Mouse (Mus musculus) CD4-positive, CD25-positive, alpha-beta regulatory T cell, adult 2 months (primary cell): ENCODE measurements around the gene Tbk1.

ENCODE experiments used
- DNase-seq: peaks from one replicate; pipeline ENCODE4 v3.0.0-alpha.2; 2012; ENCODE audit warnings: low read depth, low spot score

Gene Tbk1

GRCm38 (mm10) chr10:121586675-121587370, at the start of gene Tbk1:
Tbk1 (minus strand) TSS chr10:121586787.
- DNase-seq = peak; percentile 96

- no peak for DNase-seq
Measured at GRCm38 (mm10) chr10:121636276-121636675, 49.7 kb upstream of the Tbk1 start.

DNA sequence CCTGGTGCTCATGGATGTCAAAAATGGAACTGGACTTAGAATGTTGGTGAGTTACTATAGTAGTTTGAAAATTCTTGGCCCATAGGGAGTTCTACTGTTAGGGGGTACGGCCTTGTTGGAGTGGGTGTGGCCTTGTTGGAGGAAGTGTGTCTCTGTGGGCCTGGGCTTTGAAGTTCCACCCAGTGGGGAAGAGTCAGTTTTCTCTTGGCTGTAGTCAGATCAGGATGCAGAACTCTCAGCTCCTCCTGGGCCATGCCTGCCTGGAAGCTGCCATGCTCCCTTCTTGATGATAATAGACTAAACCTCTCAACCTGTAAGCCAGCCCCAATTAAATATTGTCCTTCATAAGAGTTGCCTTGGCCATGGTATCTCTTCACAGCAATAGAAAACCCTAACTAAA, 47.6 kb upstream of the Tbk1 start:
- no peak for DNase-seq

DNA sequence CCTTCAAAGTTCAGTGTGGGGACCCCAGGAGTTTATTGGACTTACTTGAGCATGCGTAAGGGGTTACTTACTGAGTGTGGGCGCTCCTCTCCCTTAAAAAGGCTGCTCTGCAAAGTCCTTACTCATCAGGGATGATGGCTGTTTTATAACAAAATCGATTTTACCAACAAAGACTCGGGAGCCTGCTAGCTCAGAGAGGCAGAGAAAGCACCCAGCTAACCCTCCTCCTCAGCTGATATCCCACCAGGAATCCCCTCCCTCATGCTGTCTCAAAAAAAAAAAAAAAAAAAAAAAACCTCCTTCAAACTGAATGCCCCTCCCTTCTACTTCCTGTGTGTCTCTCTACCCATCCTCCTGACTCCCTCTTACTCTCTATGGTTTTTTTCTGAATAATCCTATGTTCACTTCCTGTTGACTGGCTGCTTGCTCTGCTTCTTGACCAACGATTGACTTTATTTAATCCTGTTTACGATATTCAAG, 42.0 kb upstream of the Tbk1 start:
- DNase-seq = peak; percentile 13

- no peak for DNase-seq
Measured at GRCm38 (mm10) chr10:121627216-121627852, 40.7 kb upstream of the Tbk1 start.

DNA sequence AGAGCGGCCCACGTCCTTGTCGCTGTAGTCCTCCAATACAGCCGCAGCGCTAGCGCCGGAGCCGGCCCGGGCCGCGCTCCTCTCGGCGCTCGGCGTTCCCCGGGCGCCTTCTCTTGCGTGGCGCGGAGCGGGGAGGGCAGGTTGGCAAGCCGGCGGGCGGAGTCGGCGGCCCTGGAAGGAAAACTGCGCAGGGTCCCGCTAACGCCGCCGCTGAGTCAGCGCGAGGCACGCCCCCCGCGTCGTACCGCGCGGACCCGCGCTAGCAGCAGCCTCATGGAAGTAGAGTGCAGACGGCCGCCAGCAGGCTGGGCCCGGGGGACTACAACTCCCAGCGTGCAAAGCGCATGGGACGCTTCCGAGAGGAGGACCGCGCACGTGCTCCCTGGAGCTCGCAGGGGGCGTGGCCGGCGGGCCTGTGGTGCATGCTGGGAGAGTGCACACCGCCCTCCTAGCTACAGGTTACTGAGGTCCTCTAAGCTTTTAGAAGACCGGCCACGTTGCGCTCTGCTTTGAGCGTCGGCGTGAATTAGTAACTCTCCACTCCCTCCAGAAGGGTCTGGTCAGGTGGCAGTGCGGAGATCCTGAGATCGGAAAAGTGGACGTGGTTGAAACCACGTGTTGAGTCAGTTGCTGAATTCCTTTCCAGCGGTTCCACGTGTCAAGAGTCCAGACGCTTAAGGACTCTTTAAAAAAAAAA, 39.7 kb upstream of the Tbk1 start, which contains the start of gene Xpot:
TSS of gene Xpot (minus strand) at position 147 of the 697 bp plus-strand sequence.
- DNase-seq = peak; percentile 99

GRCm38 (mm10) chr10:121625407-121626185, 39.0 kb upstream of the Tbk1 start:
- DNase-seq = no peak

- DNase-seq = no peak
Measured at GRCm38 (mm10) chr10:121625006-121625405, 38.4 kb upstream of the Tbk1 start.

DNA sequence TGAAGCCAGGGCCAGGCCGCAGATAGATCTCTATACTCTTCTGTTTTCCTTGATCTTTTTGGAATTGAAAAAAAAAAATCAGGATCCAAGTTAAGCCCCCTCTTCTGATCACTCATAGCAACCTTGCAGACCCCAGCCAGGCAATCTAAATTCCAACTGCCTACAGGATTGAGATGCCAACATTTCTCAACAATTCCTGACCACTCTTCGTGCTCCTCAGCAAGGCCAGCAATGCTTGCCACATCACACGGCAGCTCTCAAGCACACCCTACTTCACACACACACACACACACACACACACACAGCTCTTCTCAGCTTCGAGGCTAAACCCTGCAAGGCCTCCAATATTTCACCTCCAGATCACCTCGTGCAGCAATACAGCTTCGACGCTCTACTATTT, 37.1 kb upstream of the Tbk1 start:
- DNase-seq = no peak

DNA sequence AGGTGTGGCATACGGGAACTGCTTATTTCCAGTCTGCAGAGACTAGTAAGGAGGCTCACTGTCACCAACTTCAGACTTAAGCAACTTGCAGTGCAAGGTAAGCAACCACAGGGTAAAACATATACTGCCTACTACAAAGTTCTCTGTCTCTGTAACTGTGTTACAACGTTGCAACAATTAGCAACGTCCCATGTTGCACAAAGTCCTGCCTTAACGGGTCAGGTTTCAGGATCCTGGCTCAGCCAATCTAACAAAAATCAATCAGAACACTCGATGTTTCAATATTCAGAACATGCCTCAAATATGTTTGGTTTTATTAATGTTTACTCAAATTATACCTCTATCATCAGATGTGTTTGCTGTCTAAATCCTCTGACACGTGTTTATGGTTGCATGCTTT, 35.8 kb upstream of the Tbk1 start:
- DNase-seq = no peak

DNA sequence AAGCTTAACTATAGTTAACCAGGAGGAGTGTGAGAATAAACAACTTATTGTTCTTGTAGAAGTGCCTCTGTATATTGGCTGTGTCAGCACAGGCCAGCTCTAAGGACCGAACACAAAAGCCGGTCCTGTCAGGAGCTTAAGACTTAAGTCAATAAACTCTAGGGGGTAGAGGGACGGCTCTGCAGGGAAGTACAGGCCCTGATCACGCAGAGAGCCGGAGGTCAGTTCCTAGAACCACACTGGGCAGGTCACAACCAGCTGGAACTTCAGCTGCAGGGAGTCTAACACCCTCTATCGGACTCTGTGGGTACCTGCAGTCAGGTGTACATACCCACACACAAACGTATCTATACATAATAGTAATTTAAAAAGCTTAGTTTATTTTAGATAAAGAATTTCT, 29.3 kb upstream of the Tbk1 start:
- no peak for DNase-seq

DNA sequence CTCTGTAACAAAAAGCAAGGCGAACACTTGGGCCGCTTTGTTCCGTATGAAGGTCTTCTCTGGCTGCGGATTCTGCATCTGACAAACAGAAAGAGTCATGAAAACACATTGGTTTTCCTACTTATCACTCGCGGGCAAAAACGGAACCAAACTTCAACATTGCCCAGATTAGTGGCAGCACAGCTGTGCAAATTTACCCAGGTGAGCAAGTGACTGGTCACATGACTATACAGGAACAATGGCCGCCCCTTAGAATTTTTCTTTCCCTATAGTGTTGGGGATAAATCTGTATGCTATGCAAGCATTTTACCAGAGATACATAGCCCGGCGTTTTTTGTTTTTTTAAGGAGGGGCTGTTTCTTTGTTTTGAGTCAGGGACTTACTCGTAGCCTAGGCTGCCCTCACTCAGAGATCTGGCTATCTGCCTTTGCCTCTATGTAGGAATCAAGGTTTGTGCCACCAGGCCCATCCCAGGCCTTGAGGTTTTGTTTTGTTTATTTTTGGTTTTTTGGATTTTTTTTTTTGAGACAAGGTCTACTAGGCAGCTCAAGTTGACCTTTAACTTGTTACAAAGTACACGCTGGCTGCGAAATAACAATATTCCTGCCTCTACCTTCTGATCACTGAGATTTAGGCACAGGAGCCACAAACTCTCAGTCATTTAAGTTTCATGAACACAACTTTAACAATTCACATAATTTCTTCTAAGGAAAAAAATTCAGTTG, 28.7 kb upstream of the Tbk1 start:
- no peak for DNase-seq

DNA sequence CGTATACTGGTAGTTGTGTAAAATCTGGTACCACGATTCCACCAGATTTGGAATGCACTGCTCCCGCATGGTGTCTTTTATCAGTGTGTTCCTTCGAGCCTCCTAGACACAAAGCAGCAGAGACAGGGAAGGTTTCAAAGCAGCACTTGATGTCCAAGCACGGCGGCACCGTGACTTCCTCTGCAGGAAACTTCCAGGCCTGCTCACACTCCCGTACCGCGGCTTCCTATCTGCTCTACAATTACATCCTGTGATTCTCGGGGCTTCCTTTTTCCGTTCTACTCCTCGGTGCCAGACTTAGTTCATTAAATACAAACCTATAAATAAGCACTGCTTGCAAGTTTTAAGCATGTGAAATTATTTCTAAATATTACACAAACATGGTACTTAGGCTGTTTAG, 27.0 kb upstream of the Tbk1 start:
- DNase-seq = no peak

- DNase-seq = no peak
Measured at GRCm38 (mm10) chr10:121612448-121612847, 25.9 kb upstream of the Tbk1 start.

GRCm38 (mm10) chr10:121611587-121611986, 25.0 kb upstream of the Tbk1 start:
- DNase-seq = no peak

GRCm38 (mm10) chr10:121608177-121608576, 21.6 kb upstream of the Tbk1 start:
- no peak for DNase-seq

DNA sequence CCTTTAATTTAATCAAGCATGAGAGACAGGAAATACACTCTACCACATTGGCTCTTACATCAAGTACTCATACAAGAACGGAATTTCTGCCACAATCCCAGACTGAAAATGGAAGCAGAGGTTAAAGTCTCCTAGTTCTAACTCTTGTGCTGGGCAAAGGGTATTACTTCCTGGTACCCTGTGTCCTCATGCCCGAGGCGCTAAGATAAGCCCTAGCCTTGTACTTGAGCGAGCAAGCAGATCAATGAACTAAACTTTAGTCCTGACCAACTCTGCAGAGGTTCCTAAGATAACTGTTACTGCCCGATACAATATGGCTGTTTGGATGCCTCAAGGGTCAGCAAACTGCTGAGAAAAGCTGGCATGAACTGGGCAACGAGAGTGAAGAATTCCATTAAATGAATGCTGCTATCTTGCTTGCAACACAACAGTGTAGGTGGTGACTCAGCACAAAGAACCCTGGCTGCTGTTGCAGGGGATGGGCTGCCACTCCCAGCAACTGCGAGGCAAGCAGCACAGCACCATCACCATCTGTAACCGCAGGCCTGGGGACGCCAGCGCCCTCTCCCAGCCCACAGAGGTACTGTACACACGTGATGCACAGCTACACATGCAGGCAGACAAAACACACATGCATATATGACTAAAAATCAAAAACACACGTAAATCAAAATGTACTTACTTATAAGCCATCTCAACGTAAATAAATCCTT, 18.2 kb upstream of the Tbk1 start:
- no peak for DNase-seq

DNA sequence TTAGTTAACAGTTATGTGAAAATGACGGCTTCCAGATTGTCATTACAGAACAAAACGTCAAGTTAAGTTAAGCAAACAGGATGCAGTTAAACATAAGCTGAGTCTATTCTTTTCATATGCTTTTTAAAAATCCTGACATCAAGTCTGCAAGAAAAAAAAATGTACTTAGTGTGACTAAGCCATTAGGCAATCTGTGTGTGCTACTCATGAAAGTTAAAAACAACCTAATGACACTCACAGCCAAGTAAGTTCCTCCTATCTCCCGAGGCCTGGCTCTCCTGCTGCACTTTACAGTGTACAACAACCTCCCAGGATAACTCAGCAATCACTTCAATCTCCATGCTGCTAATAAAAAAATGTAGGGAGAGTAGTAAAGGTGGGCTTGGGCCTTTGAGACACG, 17.0 kb upstream of the Tbk1 start:
- DNase-seq = no peak

DNA sequence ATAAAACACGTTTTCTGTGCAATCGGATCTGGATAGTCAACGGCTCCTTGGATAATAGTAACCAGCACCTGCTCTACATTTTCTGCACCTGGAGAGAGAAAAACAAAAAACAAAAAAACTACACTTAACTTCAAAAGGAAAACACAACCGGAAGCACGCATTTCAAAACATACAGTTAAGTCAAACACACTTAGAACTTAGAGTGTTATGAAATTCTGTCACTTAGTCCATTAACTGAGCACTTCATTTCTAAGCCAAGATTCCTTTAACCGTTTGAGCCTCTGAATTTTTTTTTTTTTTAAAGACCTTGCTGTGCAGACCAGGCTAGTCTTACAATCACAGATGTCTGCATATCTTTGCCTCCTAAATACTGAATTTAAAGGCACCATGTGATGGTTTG, 14.7 kb upstream of the Tbk1 start:
- no peak for DNase-seq

- DNase-seq = no peak
Measured at GRCm38 (mm10) chr10:121596580-121596979, 10.0 kb upstream of the Tbk1 start.

- no peak for DNase-seq
Measured at GRCm38 (mm10) chr10:121591106-121591505, 4.5 kb upstream of the Tbk1 start.
